Comparison of ENCODE assay signal across 8 mouse cellular contexts in the genomic region with DNA sequence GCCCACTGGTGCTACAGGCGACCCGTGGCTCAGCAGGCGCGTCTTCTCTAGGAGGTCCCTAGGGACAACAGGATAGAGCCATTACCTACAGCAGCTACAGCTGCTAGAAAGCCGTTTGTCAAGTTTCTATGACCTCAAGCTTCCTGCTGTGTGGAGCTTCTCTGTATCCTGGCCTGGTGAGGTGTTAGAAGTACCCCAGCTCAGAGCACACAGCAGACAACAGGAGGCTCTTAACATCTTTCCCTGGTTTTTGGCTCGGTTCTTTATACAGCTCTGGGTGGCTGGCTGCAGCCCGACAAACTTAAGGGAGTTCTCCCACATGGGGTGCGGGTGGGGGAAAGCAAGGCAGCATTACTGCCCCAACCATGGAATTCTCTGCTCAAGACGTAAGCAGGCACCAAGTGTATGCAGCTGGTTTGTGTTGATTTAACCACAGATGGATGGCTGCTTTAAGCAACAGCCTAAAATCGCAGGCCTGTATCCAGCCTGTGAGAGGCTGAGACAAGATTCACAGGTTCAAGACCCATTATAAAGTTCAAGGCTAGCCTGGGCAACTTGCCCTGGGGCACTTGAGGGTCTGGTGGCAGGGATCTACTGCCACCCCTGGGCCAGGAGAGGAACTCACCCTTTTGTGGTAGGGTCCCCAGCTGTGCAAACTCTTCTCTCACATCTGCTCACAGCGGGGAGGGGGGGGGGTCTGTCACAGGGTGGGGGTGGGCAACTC. TPM values are rescaled to one million over a fixed set of nuclear protein-coding genes. Genes with fewer than 3 reads are reported as not detected.
DNase-seq lines count a peak whose midpoint lies in the region; ATAC-seq and TF ChIP-seq lines count a peak whose summit lies in the region.

No protein-coding gene starts in this region.

- H3K4me3 ChIP-seq in heart, embryonic 13.5 days: peak overlapping the region; percentile 64
- peak overlapping the region; percentile 63 for H3K4me3 ChIP-seq in hindbrain, embryonic 10.5 days

- H3K27me3 ChIP-seq in heart, embryonic 13.5 days (replicated peaks): peaks cover 7% of the 10 kb centered on the region
- H3K27me3 ChIP-seq in hindbrain, embryonic 10.5 days (ENCODE audit: insufficient read depth, poor library complexity, severe bottlenecking): peaks cover 32% of the 10 kb centered on the region

- no peaks in the 10 kb centered on the region for H3K9me3 ChIP-seq in heart, embryonic 13.5 days
- H3K9me3 ChIP-seq in hindbrain, embryonic 10.5 days: no peaks in the 10 kb centered on the region

- H3K4me1 ChIP-seq in heart, embryonic 13.5 days: peaks cover 4% of the 10 kb centered on the region
- peaks cover 15% of the 10 kb centered on the region for H3K4me1 ChIP-seq in hindbrain, embryonic 10.5 days (replicated peaks)

- no peak for DNase-seq in heart, adult 11 months
- peak; percentile 29 for DNase-seq in brain, embryonic 14.5 days (ENCODE audit: low read depth)
- no peak for DNase-seq in hindbrain, embryonic 10.5 days (ENCODE audit: low spot score)
- DNase-seq in mesoderm, embryonic 11.5 days (ENCODE audit: low read depth, low spot score): peak; percentile 49
- DNase-seq in frontal cortex, postnatal 10 days (ENCODE audit: low spot score in 2 of 2): no peak
- no peak for DNase-seq in cerebellum, adult 9-10 months
- DNase-seq in layer of hippocampus, adult 9-11 months: no peak

- H3K9ac ChIP-seq in heart, embryonic 13.5 days: peak overlapping the region; percentile 79

- H3K4me2 ChIP-seq in heart, embryonic 13.5 days: peak overlapping the region; percentile 93

- ATAC-seq in heart, embryonic 13.5 days (ENCODE audit: extremely low read depth, insufficient number of reproducible peaks, low FRiP score, low TSS enrichment): 0 out of 2 replicates have a peak, but pooled peaks have one; percentile 5

- 35% methylated on average over 11 of the region's 11 CpGs for WGBS in heart, embryonic 13.5 days
- WGBS in hindbrain, embryonic 10.5 days: 29% methylated on average over 11 of the region's 11 CpGs

- TF ChIP-seq POLR2A in brain, embryonic 14.5 days (IDR thresholded peaks at IDR 0.05; ENCODE audit: borderline replicate concordance, extremely low read depth, insufficient read depth, insufficient read length, poor library complexity, severe bottlenecking): no peak

- peak; percentile 25; the same call in 1 of the 2 replicates for TF ChIP-seq CTCF in brain, embryonic 14.5 days (IDR thresholded peaks at IDR 0.05; ENCODE audit: borderline replicate concordance, extremely low read depth, insufficient read depth, insufficient read length)

- H3K36me3 ChIP-seq in heart, embryonic 13.5 days: peaks cover 25% of the 10 kb centered on the region
- H3K36me3 ChIP-seq in hindbrain, embryonic 10.5 days: peaks cover 46% of the 10 kb centered on the region

- H3K27ac ChIP-seq in heart, embryonic 13.5 days (replicated peaks): 0 out of 2 replicates have a peak overlapping the region, but pooled peaks have one; percentile 30
- peak overlapping the region; percentile 77; the same call in 1 of the 2 replicates for H3K27ac ChIP-seq in hindbrain, embryonic 10.5 days

RNA-seq across cellular contexts. Expression of gene Lrcol1, which starts 19.5 kb away (rescaled TPM):
- not detected in 2 replicates for polyA plus RNA-seq in heart, embryonic 13.5 days (2015; fragmentation: Nextera tagmentation; extraction: Ambion mirVana)
- polyA plus RNA-seq in brain, embryonic 14.5 days (2012; rRNA removed): not detected in 2 replicates
- not detected in 2 replicates for polyA plus RNA-seq in hindbrain, embryonic 10.5 days (2016; fragmentation: Nextera tagmentation; extraction: Ambion mirVana)

RNA-seq across cellular contexts. Expression of gene P2rx2, which starts 21.0 kb away (rescaled TPM):
- 0.51 and 0.88 TPM in 2 replicates for polyA plus RNA-seq in heart, embryonic 13.5 days (2015; fragmentation: Nextera tagmentation; extraction: Ambion mirVana)
- polyA plus RNA-seq in brain, embryonic 14.5 days (2012; rRNA removed): 8.3 and 10.8 TPM in 2 replicates
- 0.57 and 0.92 TPM in 2 replicates for polyA plus RNA-seq in hindbrain, embryonic 10.5 days (2016; fragmentation: Nextera tagmentation; extraction: Ambion mirVana)

Comparison
In these comparisons a context has a peak if more than half of its experiments do, and no peak if none do; other contexts are left out.
1. DNase-seq: peak in brain, embryonic 14.5 days (single experiment) and mesoderm, embryonic 11.5 days (single experiment); none in heart, adult 11 months (single experiment), hindbrain, embryonic 10.5 days (single experiment), frontal cortex, postnatal 10 days (0 of 2), cerebellum, adult 9-10 months (single experiment) and layer of hippocampus, adult 9-11 months (single experiment).